Mouse (Mus musculus) left cerebral cortex, adult 8-10 months (tissue): ENCODE results near the gene Ctdspl. TPM values are rescaled to one million over a fixed set of nuclear protein-coding genes. Genes with fewer than 3 reads are reported as not detected.

ENCODE experiments used
- DNase-seq, 2 experiments: peaks; one replicate each; pipeline ENCODE4 v3.0.0; 2022; ENCODE audit warnings: low spot score in 2 of 2
- total RNA-seq, 4 experiments: library from RNA; stranded (reverse); gene quantifications; 2 replicates each; pipeline ENCODE4 v1.2.4; 2022

Ctdspl gene
- total RNA-seq, 4 experiments from 2014 or later: 36.1 to 37.2 (median 36.4) TPM

DNA sequence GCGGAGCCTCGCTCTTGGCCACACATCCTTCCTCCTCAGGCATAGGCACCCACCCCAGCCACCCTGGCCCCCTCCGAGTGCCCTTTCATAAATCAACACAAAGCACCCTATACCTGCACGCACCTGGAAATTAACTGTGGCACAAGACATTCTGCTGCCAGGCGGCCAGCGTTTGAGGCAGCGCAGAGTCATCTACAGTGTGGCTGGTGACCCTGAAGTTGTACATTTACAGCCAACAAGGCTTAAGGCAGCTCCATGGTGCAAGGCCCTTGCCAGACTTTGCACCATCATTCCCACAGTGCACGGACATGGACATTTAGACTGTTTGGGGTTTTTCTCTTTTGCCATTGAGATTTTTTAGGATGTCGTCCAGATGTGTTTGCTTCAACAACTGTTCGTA lies 134.4 kb downstream of the Ctdspl start:
- DNase-seq: no peak

GRCm38 (mm10) chr9:119063036-119063644 lies 136.9 kb downstream of the Ctdspl start:
- DNase-seq: no peak

DNA sequence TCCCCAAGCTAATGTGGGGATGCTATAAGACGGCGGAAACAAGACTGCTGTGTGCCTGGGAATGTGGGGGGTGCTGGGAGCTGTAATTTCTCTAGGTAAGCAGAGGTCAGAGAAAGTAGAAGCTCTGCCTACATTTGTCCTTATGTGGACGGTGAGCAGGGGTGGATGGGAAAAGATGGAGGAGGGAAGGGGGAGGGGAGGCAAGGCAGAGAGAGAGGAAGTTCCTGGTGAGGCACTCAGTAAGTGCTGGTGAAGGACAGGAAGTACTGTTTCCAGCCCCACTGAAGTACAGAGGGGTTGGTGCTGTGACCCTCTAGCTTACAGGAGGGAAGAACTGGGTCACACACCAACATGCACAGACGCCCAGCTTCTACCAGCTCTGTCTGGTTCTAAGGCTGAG lies 138.0 kb downstream of the Ctdspl start:
- DNase-seq: no peak

GRCm38 (mm10) chr9:119067601-119068000 lies 141.3 kb downstream of the Ctdspl start:
- DNase-seq: peak; percentile 64 to 85

- DNase-seq: no peak
These were observed 142.0 kb downstream of the Ctdspl start for GRCm38 (mm10) chr9:119068266-119068665.

DNA sequence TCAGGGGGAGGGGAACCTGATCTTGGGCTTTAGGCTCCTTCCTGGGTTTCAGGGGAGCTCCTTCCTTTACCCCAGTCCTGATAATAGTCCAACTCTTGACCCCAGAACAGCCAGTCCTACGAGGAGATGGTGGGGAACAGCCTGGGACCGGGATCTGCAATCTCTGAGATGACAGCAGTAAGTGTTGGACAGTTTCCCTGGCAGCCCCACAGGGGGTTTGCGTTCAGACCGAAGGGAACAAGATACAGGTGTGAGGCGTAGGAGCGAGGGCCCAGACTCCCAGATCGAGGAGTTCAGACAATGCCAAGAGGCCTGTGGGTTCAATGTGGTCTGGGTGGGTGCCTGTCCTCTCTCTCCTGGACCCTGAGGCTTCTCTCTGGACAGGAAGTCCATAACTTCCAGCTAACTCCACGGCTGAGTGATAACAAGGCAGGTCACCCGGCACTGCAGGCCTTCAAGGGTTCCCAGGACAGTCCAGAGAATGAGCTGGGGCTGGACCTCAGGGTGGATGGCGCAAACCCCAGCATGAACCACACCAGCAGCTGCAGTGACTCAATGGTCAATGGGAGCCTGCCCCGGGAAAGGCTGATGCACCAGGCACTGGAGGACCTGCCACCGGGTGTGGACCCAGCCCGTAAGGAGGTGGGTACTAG lies 144.0 kb downstream of the Ctdspl start:
- no peak for DNase-seq

DNA sequence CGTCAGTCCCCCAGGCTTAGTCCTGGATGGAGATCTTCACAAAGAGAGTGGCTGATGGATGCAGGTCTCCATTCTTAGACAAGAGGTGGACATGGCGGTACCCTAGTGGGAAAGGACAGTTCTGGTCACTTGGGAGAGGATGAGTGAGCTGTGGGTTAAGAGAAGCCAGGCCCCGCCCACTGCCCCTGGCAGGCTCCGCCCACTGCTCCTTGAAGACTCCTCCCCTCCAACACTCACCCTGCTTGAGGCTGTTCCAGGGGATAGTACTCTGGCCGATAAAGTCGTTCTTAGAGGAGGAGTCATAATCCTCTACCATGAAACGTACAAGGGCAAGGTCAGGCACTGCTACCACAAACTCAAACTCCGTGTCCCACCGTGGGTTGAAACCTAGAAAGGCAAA lies 145.5 kb downstream of the Ctdspl start:
- DNase-seq: no peak

DNA sequence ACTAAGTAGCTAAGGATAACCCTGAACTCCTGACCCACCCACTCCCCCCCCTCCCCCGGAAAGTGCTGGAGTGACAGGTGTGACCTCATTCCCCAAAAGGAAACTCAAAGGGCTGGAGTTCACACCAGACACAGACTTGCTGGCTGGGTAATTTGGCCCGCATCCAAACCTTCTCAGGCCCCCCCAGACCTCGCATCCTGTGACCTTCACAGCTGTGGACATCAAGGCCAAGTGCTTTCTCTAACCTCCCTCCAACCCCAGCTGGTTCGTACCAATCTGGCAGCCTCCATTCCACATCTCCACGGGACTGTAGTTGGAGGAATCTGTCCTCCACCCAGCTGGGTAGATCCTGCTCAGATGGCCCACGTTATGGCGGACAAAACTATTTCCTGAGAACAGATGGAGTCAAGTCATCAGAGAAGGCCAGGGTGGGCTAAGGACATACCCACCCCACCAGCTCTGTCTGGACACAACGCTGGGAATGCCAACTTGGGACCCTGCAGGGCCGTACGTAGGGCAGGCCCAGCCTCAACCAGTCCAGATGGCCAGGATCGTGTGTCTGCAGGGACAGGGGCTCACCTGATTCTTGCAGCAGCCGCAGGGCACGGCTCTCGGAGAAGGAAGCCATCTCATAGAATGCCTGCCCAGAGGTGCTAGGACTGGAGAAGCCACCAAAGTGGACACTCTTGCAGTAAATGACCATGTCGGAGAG lies 147.1 kb downstream of the Ctdspl start:
- DNase-seq: no peak

- no peak for DNase-seq
These were observed 149.4 kb downstream of the Ctdspl start for GRCm38 (mm10) chr9:119075685-119076084.

DNA sequence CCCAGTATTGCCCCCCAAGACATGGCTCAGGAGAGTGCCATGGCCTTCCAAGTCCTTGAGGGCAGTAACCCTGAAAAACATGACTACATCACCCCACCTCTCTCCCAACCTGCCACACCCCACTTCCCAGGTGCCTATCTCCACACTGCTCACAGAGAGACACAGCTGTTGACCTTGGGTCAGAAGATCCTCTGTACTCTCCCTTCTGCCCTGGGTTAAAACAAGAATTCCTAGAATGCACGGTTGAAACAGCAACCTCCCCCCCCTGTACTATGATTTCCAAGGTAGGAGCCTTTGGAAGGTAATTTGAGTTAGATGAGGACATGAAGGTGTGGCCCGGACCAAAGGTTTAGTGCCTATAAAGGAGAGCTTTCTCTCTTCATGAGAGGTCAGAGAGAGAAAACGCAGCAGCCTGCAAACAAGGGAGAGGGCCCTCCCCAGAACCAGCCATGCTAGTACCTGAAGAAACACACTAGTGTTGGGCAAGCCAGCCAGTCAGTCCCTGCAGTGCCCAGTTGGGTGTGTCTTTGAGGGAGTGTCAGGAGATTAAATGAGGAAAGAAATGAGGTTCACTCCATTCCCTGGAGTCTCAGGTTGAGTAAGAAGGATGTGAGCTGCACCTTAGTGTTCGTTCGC lies 153.9 kb downstream of the Ctdspl start:
- no peak for DNase-seq

DNA sequence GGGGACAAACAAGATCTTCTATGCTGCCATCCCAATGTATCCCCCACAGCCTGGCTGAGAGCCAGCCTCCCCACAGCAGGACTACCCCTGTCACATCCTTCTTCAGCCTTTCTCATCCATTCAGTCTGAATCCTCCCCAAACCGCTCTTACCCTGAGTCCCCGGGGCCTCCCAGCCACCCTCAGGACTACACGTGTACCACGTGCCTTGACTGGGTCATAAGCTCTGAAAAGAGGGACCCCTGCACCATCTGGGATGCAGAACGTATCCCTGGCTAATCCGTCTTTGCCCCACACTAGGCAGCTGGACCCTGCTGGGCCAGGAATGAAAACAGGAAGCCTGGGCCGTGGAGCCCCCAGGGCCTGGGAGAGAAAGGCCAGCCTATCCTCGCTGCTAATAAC lies 155.8 kb downstream of the Ctdspl start:
- DNase-seq: no peak

DNA sequence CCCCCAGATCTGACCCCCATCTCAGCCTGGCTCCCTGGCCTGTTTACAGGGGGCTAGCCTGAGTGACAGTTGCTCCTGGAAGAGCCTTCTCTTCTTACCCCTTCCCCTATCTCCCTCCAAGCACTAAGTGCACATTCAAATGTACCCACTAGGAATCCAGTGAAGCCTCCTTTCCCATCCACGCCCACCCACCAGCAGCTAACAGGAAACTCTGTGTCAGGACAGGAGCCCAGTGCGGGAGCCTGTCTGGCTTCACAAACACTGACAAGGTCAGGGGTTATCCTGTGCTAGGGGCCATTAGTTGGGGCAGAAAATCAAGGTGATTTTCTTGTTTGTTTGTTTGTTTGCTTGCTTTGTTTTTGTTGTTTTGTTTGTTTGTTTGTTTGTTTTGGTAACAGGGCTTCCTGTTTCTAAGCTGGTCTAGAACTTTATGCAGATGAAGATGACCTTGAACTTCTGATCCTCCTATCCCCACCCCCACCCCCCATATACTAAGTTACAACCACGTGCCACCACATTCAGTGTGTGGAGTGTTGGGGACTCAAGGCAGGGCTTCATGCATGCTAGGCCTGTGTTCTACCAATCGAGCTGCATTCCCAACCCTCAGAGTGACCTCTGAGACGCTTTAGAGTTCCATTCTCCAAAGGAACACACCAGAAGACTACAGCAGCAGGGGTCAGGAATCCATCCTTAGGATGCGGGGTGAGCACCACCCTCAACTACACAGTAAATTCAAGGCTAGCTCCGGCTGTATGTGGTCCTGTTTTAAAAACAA lies 156.6 kb downstream of the Ctdspl start:
- no peak for DNase-seq

DNA sequence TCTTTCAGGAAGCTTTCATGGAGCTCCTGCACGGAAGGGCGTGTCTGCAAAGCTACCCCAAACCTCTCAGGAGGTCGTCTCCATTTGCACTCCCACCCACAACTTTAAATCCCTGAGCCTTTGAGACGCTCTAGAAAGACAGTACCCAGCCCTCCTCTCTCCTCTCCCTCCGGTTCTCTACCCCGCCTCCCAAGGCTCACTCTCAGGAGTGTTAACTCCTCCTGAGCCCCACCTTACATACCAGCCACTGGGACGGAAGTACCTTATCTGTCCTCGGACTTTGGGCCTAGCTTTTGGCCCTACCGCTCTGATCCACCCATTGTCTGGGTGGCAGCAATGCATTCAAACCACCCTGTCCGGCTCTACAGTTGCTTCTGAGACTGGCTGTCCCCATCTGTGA lies 157.7 kb downstream of the Ctdspl start:
- no peak for DNase-seq

- DNase-seq: no peak
These were observed 160.2 kb downstream of the Ctdspl start for GRCm38 (mm10) chr9:119086451-119086850.

- DNase-seq: no peak
These were observed 161.1 kb downstream of the Ctdspl start for GRCm38 (mm10) chr9:119087309-119087708.

DNA sequence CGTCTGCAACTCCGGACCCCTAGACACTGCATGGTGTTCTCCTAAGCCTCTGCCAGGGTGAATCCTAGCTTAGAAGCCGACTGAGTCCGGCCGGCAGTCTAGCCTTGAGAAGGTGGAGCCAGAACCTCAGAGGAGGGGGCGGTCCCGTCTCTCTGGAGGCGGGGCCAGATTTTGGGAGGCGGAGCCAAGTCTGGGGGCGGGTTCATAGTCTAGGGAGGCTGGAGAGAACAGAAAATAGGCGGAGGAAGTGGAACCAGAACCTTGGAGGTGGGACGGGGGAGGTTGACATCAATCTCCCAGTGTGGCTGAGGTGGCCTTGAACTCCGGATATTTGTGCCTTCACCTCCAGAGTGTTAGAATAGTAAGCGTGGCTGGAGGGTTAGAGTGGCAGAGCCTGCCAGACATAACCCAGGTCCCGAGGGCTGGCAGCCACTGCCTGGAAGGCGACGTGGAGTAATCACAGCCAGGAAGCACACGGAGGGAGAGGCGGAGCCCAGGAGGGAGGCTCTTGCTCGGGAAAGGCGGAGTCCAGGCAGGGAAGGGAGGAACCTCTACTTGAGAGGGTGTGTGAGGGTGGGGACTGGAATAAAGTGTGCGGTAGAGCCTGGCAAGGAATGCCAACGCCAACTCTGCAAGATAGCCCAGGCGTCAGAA lies 162.0 kb downstream of the Ctdspl start:
- peak; percentile 63 to 65 for DNase-seq

DNA sequence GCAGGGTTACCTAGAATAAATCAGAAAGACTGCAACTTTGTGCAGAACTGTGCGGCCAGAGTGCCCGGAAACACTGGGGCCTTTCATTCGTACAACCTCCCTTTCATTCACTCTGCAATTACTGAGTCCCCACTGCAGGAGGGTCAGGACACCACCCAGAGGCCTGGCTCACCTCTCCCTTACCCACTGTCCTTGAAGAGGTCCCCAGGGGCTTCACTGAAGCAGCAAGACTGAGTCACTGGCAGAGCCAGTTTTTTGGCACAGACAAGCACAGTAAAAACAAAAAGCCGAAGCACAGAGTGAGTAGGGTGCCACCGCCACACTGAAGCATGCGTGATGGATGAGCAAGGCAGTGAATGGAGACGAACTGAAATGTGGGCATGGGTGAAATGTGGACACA lies 163.2 kb downstream of the Ctdspl start:
- no peak for DNase-seq

DNA sequence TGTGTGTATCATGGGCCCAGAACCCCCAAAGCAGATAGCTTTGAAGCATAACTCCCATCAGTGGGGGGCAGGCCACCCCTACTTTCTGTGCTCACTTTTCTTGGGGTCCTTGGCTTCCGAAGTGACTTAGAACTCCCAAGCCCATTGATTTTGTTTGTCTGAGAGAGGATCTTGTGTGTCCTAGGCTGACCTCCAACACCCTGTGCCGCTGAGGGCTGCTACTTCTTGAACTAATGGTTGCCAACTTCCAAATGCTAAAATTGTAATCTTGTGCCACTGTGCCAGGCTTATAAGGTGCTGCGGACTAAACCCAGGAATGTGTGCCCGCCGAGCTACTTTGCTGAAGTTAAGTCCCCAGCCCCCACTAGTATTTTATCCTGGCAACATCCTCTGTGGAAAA lies 164.2 kb downstream of the Ctdspl start:
- no peak for DNase-seq

GRCm38 (mm10) chr9:119091581-119092310 lies 165.5 kb downstream of the Ctdspl start:
- DNase-seq: no peak
